In the genomic region with DNA sequence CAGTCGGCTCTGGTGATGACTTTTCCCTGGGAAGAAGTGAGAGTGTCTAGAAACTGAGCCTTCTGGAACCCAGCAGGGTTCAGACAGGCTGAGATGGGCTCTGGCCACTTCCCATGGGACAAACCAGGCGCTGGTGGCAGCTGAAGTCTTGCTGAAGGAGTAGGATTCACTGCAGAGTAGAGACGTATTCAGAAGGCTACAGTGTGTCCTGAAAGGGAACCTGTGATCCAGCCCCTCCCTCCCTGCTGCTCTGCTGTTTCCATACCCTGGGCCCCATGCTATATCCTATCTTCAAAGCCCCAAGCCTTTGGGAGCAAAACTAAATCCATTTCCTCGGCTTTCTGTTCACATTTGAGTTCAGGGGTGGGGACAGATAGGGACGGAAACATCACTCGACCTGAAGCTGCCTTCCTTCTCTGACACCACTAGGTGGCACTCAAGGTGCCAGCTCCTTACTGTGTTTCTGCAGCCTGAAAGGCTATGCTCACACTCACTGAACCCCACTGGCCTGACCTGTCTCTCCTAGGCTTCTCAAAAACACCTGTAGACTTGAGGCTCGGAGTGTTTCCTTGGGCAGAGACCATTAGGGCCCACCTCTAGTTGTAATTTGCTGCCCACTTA, we compare ENCODE assay signal across 8 mouse cellular contexts. TPM values are rescaled to one million over a fixed set of nuclear protein-coding genes. Genes with fewer than 3 reads are reported as not detected.
A peak's percentile ranks its signal among the peaks of the same experiment; 100 is the strongest.
DNase-seq lines count a peak whose midpoint lies in the region; ATAC-seq and TF ChIP-seq lines count a peak whose summit lies in the region.

No protein-coding gene starts in this region.

- H3K36me3 ChIP-seq in G1E (replicated peaks) = no peaks in the 10 kb centered on the region
- H3K36me3 ChIP-seq in embryonic facial prominence, embryonic 14.5 days (ENCODE audit: control insufficient read depth, insufficient read depth, low read length) = no peaks in the 10 kb centered on the region
- H3K36me3 ChIP-seq in heart, embryonic 12.5 days = no peaks in the 10 kb centered on the region
- no peaks in the 10 kb centered on the region for H3K36me3 ChIP-seq in kidney, postnatal 0 days (ENCODE audit: insufficient read depth, low read length)
- no peaks in the 10 kb centered on the region for H3K36me3 ChIP-seq in liver, postnatal 0 days (replicated peaks; ENCODE audit: insufficient read depth, low read length)
- H3K36me3 ChIP-seq in neural tube, embryonic 12.5 days = no peaks in the 10 kb centered on the region

- peak; percentile 16 for DNase-seq in G1E (ENCODE audit: low spot score)
- peak; percentile 51 to 69 for DNase-seq in adrenal gland, postnatal 36 days
- DNase-seq in embryonic facial prominence, embryonic 14.5 days (ENCODE audit: low spot score) = peak; percentile 69
- peak; percentile 63 for DNase-seq in kidney, postnatal 0 days (ENCODE audit: low spot score)
- peak; percentile 33 for DNase-seq in liver, postnatal 0 days
- no peak for DNase-seq in spleen, postnatal 14 days (ENCODE audit: low spot score in 2 of 2)

- peaks cover 5% of the 10 kb centered on the region for H3K27me3 ChIP-seq in G1E (ENCODE audit: insufficient read depth, low read length)
- no peaks in the 10 kb centered on the region for H3K27me3 ChIP-seq in embryonic facial prominence, embryonic 14.5 days (replicated peaks; ENCODE audit: control insufficient read depth, insufficient read depth, low read length)
- H3K27me3 ChIP-seq in heart, embryonic 12.5 days (replicated peaks) = peaks cover 15% of the 10 kb centered on the region
- no peaks in the 10 kb centered on the region for H3K27me3 ChIP-seq in kidney, postnatal 0 days (ENCODE audit: insufficient read depth, low read length)
- H3K27me3 ChIP-seq in liver, postnatal 0 days (ENCODE audit: insufficient read depth, low read length) = no peaks in the 10 kb centered on the region
- peaks cover 11% of the 10 kb centered on the region for H3K27me3 ChIP-seq in neural tube, embryonic 12.5 days (replicated peaks)

- peak; percentile 72 for ATAC-seq in G1E (ENCODE audit: extremely low read depth, insufficient number of reproducible peaks, low FRiP score, poor library complexity, severe bottlenecking)
- peak; percentile 58 for ATAC-seq in embryonic facial prominence, embryonic 14.5 days (ENCODE audit: low read depth)
- 0 out of 2 replicates have a peak, but pooled peaks have one; percentile 38 for ATAC-seq in heart, embryonic 12.5 days (ENCODE audit: insufficient number of reproducible peaks, low FRiP score)
- ATAC-seq in kidney, postnatal 0 days (replicated peaks; ENCODE audit: low FRiP score, low read depth) = peak; percentile 69; the same call in 1 of the 2 replicates
- ATAC-seq in liver, postnatal 0 days = peak; percentile 59
- ATAC-seq in neural tube, embryonic 12.5 days (ENCODE audit: low FRiP score, low read depth) = peak; percentile 61

- TF ChIP-seq EP300 in liver, postnatal 0 days (IDR thresholded peaks at IDR 0.05; ENCODE audit: low read depth) = no peak

- no peaks in the 10 kb centered on the region for H3K9me3 ChIP-seq in G1E (replicated peaks)
- H3K9me3 ChIP-seq in embryonic facial prominence, embryonic 14.5 days (ENCODE audit: control insufficient read depth, low read length) = no peaks in the 10 kb centered on the region
- H3K9me3 ChIP-seq in heart, embryonic 12.5 days (replicated peaks) = no peaks in the 10 kb centered on the region
- H3K9me3 ChIP-seq in kidney, postnatal 0 days (replicated peaks; ENCODE audit: low read length) = no peaks in the 10 kb centered on the region
- H3K9me3 ChIP-seq in liver, postnatal 0 days (ENCODE audit: low read length) = no peaks in the 10 kb centered on the region
- H3K9me3 ChIP-seq in neural tube, embryonic 12.5 days = no peaks in the 10 kb centered on the region

- peak; percentile 82 for TF ChIP-seq CTCF in G1E (IDR thresholded peaks at IDR 0.05; ENCODE audit: low read depth, low read length)
- peak; percentile 82 for TF ChIP-seq CTCF in kidney, postnatal 0 days (IDR thresholded peaks at IDR 0.05; ENCODE audit: low read depth)
- peak; percentile 81 for TF ChIP-seq CTCF in liver, postnatal 0 days (IDR thresholded peaks at IDR 0.05; ENCODE audit: low read depth)

- H3K4me3 ChIP-seq in G1E (ENCODE audit: low read depth, low read length) = no peak overlapping the region
- no peak overlapping the region for H3K4me3 ChIP-seq in embryonic facial prominence, embryonic 14.5 days (ENCODE audit: low read depth, low read length)
- H3K4me3 ChIP-seq in heart, embryonic 12.5 days = no peak overlapping the region
- H3K4me3 ChIP-seq in kidney, postnatal 0 days (replicated peaks; ENCODE audit: low read depth, low read length) = no peak overlapping the region
- H3K4me3 ChIP-seq in liver, postnatal 0 days (ENCODE audit: low read depth, low read length) = no peak overlapping the region
- H3K4me3 ChIP-seq in neural tube, embryonic 12.5 days = no peak overlapping the region

- 23% methylated on average over 7 of the region's 7 CpGs for WGBS in embryonic facial prominence, embryonic 14.5 days
- WGBS in heart, embryonic 12.5 days = 37% methylated on average over 7 of the region's 7 CpGs
- 24% methylated on average over 7 of the region's 7 CpGs for WGBS in kidney, postnatal 0 days
- WGBS in liver, postnatal 0 days (ENCODE audit: insufficient replicate concordance) = 27% methylated on average over 7 of the region's 7 CpGs
- 34% methylated on average over 7 of the region's 7 CpGs for WGBS in neural tube, embryonic 12.5 days

- no peak overlapping the region for H3K4me2 ChIP-seq in embryonic facial prominence, embryonic 14.5 days (ENCODE audit: low read depth, low read length)
- H3K4me2 ChIP-seq in heart, embryonic 12.5 days = no peak overlapping the region
- no peak overlapping the region for H3K4me2 ChIP-seq in kidney, postnatal 0 days (ENCODE audit: low read length)
- H3K4me2 ChIP-seq in liver, postnatal 0 days (ENCODE audit: low read depth, low read length) = no peak overlapping the region
- no peak overlapping the region for H3K4me2 ChIP-seq in neural tube, embryonic 12.5 days (replicated peaks)

- H3K4me1 ChIP-seq in G1E (ENCODE audit: insufficient read depth, low read depth, low read length) = no peaks in the 10 kb centered on the region
- H3K4me1 ChIP-seq in embryonic facial prominence, embryonic 14.5 days (ENCODE audit: control insufficient read depth, insufficient read depth, low read length) = no peaks in the 10 kb centered on the region
- no peaks in the 10 kb centered on the region for H3K4me1 ChIP-seq in heart, embryonic 12.5 days (replicated peaks)
- H3K4me1 ChIP-seq in kidney, postnatal 0 days (replicated peaks; ENCODE audit: insufficient read depth, low read length) = no peaks in the 10 kb centered on the region
- no peaks in the 10 kb centered on the region for H3K4me1 ChIP-seq in liver, postnatal 0 days (ENCODE audit: insufficient read depth)
- peaks cover 6% of the 10 kb centered on the region for H3K4me1 ChIP-seq in neural tube, embryonic 12.5 days

- no peak overlapping the region for H3K9ac ChIP-seq in embryonic facial prominence, embryonic 14.5 days (ENCODE audit: low read depth, low read length)
- H3K9ac ChIP-seq in heart, embryonic 12.5 days = no peak overlapping the region
- H3K9ac ChIP-seq in kidney, postnatal 0 days (ENCODE audit: low read depth, low read length) = no peak overlapping the region
- no peak overlapping the region for H3K9ac ChIP-seq in liver, postnatal 0 days (replicated peaks)
- H3K9ac ChIP-seq in neural tube, embryonic 12.5 days = no peak overlapping the region

- no peak overlapping the region for H3K27ac ChIP-seq in embryonic facial prominence, embryonic 14.5 days (replicated peaks; ENCODE audit: low read depth, low read length)
- H3K27ac ChIP-seq in heart, embryonic 12.5 days (ENCODE audit: poor library complexity, severe bottlenecking) = no peak overlapping the region
- H3K27ac ChIP-seq in kidney, postnatal 0 days = no peak overlapping the region
- no peak overlapping the region for H3K27ac ChIP-seq in liver, postnatal 0 days (ENCODE audit: low read depth)
- H3K27ac ChIP-seq in neural tube, embryonic 12.5 days = no peak overlapping the region

RNA-seq across cellular contexts. Expression of a gene that starts 16.7 kb away (rescaled TPM):
- 0.75 TPM in 1 of 2 replicates, not detected in the other for total RNA-seq in G1E (2014; fragmentation: Nextera tagmentation)
- total RNA-seq in G1E (2017) = 0.06 and 0.16 TPM in 2 replicates
- polyA plus RNA-seq in G1E (2012) = not detected in 2 replicates
- 10 to 100 TPM; 21.1 to 38.1 TPM for total RNA-seq in adrenal gland, postnatal 36 days (2021)
- polyA plus RNA-seq in embryonic facial prominence, embryonic 14.5 days (2014; fragmentation: Nextera tagmentation; extraction: Ambion mirVana) = 5.6 and 6.8 TPM in 2 replicates
- polyA plus RNA-seq in heart, embryonic 12.5 days (2016; fragmentation: Nextera tagmentation; extraction: Ambion mirVana) = 0.54 and 0.61 TPM in 2 replicates
- polyA plus RNA-seq in kidney, postnatal 0 days (2015; fragmentation: Nextera tagmentation; extraction: Ambion mirVana) = 0.33 and 0.36 TPM in 2 replicates
- not detected in 2 replicates for polyA plus RNA-seq in liver, postnatal 0 days (2015; fragmentation: Nextera tagmentation; extraction: Ambion mirVana)
- 32.8 and 36.0 TPM in 2 replicates for polyA plus RNA-seq in neural tube, embryonic 12.5 days (2016; fragmentation: Nextera tagmentation; extraction: Ambion mirVana)

RNA-seq across cellular contexts. Expression of a gene that starts 32.6 kb away (rescaled TPM):
- total RNA-seq in G1E (2014; fragmentation: Nextera tagmentation) (206 and 223 TPM in 2 replicates), G1E (2017) (111 and 137 TPM in 2 replicates)
- 677 and 1,007 TPM in 2 replicates for polyA plus RNA-seq in G1E (2012)
- total RNA-seq in adrenal gland, postnatal 36 days (2021) = 100 to 1,000 TPM; 132 to 147 TPM
- polyA plus RNA-seq in embryonic facial prominence, embryonic 14.5 days (2014; fragmentation: Nextera tagmentation; extraction: Ambion mirVana) = 107 and 110 TPM in 2 replicates
- polyA plus RNA-seq in heart, embryonic 12.5 days (2016; fragmentation: Nextera tagmentation; extraction: Ambion mirVana) = 50.3 and 52.1 TPM in 2 replicates
- polyA plus RNA-seq in kidney, postnatal 0 days (2015; fragmentation: Nextera tagmentation; extraction: Ambion mirVana) = 97.4 and 104 TPM in 2 replicates
- polyA plus RNA-seq in liver, postnatal 0 days (2015; fragmentation: Nextera tagmentation; extraction: Ambion mirVana) = 34.6 and 36.9 TPM in 2 replicates
- polyA plus RNA-seq in neural tube, embryonic 12.5 days (2016; fragmentation: Nextera tagmentation; extraction: Ambion mirVana) = 85.9 and 87.7 TPM in 2 replicates

RNA-seq across cellular contexts. Expression of a gene that starts 36.9 kb away (rescaled TPM):
- total RNA-seq in G1E (2014; fragmentation: Nextera tagmentation) (4.7 and 5.3 TPM in 2 replicates), G1E (2017) (6.0 and 8.2 TPM in 2 replicates)
- 0.31 and 0.52 TPM in 2 replicates for polyA plus RNA-seq in G1E (2012)
- under 1 TPM; 0.36 to 0.40 TPM for total RNA-seq in adrenal gland, postnatal 36 days (2021)
- 0.08 and 0.13 TPM in 2 replicates for polyA plus RNA-seq in embryonic facial prominence, embryonic 14.5 days (2014; fragmentation: Nextera tagmentation; extraction: Ambion mirVana)
- 8.0 and 8.1 TPM in 2 replicates for polyA plus RNA-seq in heart, embryonic 12.5 days (2016; fragmentation: Nextera tagmentation; extraction: Ambion mirVana)
- 0.03 TPM in 1 of 2 replicates, not detected in the other for polyA plus RNA-seq in kidney, postnatal 0 days (2015; fragmentation: Nextera tagmentation; extraction: Ambion mirVana)
- not detected in 2 replicates for polyA plus RNA-seq in liver, postnatal 0 days (2015; fragmentation: Nextera tagmentation; extraction: Ambion mirVana)
- not detected in 2 replicates for polyA plus RNA-seq in neural tube, embryonic 12.5 days (2016; fragmentation: Nextera tagmentation; extraction: Ambion mirVana)

Comparison
In these comparisons a context has a peak if more than half of its experiments do, and no peak if none do; other contexts are left out.
1. DNase-seq: peak in G1E (single experiment), adrenal gland, postnatal 36 days (2 of 2), embryonic facial prominence, embryonic 14.5 days (single experiment), kidney, postnatal 0 days (single experiment) and liver, postnatal 0 days (single experiment); none in spleen, postnatal 14 days (0 of 2).
2. Peak in every context shown above with its lines, with median percentiles within 50 percentile points of each other: ATAC-seq and CTCF ChIP-seq.